Mouse (Mus musculus): ENCODE measurements at regions not wholly inside any gene's neighbourhood (a gene's known extent, or its start where the extent isn't known, plus 50 kb on each side); places are given as distances from the start of the nearest gene placed in this dataset.

DNA sequence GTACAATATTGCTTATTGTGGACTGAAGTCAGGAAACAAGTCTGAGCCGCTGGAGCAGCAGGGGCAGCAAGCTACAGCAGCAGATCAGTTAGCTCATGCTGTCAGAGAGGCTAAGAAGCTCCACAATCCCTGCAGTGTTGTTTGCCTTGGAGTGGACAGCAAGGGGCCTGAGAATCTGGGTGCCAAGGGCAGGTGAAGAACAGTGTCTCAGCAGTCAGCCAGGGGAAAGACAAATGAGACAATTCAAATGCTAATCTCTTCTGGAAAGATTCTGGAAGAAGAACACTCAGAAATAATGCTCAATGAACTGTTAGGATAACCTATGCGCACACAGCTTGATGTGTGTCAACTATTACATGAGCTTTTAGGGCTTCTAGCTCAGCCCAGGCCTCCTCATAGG is 315.5 kb upstream of the Nrp1 start:
- TF ChIP-seq CTCF (IDR thresholded peaks at IDR 0.05; ENCODE audit: borderline replicate concordance, insufficient read depth, low read depth, low read length) (no peak), POLR2A (IDR thresholded peaks at IDR 0.05; ENCODE audit: borderline replicate concordance, insufficient read depth, low read length) (no peak)
